Mouse (Mus musculus) testis, postnatal 10 days (tissue): ENCODE data around the gene Atg4c.

Experiments
- DNase-seq: peaks from one replicate; pipeline ENCODE4 v3.0.0; 2021; ENCODE audit warnings: low spot score

The Atg4c gene

DNA sequence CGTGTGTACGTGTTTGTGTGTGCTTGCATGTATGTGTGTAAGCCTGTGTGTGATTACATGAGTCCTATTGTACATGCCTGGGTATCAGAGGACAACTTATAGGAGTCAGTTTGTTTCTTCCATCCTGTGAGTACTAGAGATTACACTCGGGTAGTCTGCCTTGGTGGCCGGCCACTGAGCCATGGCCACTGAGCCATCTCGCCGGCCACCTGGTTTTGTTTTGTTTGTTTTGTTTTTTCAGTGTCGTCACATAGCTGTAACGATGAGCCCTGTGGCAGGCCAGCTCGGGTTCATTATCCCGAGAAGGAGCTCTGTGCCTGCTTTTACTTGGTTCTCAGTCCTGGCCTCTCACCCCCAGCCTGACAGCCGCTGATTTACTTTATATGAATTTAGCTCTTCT is 69.9 kb downstream of the Atg4c start:
- DNase-seq = no peak

DNA sequence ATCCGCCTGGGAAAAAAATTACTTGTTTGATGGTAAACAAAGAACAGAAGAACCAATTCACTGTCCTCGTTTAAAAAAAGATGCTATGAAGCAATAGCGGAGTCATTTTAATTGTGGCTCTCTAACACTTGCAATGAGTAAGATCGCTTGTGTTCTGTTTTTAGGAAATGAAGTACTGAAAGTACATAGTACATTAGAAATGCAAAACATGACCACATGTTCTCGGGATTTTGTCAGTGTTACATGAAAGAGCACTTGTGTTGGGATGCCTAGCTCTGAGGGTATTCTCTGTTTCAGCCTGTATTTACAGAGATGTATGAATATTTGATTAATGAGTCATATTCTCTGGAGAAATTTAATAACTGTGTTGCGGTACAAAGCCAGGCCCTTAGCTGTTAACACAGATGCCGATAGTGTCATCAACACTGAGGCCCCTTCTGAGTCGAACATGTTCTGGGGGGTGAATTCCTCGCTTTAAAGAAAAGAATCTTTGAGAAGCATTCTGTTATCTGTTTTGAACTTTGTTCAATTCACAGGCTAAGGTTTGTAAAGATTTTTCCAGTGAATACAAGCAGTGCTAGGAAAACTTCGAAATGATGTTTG is 73.2 kb downstream of the Atg4c start:
- no peak for DNase-seq

DNA sequence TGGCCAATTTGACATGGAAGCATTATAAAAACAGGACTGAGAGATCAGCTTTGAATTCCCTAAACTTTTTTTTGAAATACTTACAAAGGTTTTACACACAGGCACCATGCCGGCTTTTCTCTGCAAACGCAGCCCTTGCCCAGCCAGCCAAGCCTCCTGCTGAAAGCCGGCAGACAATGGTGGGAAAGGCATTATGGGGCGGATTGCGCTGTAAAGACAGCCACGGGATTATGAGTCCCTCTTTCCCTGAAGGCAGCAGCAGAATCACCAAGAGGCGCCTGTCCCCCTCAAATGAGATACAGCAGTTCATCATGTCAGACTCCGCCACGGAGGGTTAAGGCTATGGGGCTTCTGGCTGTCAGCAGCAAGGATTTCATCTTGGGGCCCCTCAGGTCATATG is 79.1 kb downstream of the Atg4c start:
- DNase-seq = no peak

DNA sequence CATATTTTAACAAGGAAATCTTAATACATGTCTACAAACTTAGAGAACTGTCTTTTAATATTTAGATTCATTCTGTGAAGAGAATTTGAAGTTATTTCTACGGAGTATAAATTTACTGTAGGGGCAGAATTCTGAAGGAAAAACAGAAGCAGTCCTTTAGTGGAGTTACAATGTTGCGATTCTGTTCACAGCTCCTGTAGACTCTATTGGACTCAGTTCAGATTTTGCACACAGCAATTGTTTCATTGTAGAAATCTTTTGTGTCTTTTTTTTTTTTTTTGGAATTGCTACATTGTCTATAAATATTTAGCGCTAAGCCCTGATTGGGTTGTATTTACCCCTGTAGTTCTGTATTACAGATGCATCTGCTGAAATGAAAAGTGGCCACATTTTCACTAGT is 79.7 kb downstream of the Atg4c start:
- no peak for DNase-seq

DNA sequence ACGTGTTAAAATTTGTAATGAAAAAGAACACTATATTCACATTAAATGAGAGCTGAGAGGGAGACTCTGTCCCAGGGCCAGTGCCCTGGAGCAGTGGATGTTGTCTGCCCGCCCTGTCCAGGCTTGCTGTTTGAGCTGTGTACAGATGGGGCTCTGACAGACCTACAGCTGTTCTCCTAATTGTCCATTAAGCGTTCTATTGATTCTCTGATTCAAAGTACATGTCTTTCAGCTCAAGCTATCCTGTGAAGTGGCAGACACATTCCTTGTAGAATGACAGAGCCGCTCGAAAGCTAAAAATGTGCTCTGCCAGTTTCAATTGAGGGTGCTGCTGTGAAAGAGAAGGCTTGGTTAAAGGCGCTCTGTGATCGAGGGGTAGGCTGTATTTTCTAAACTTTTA is 80.2 kb downstream of the Atg4c start:
- no peak for DNase-seq

DNA sequence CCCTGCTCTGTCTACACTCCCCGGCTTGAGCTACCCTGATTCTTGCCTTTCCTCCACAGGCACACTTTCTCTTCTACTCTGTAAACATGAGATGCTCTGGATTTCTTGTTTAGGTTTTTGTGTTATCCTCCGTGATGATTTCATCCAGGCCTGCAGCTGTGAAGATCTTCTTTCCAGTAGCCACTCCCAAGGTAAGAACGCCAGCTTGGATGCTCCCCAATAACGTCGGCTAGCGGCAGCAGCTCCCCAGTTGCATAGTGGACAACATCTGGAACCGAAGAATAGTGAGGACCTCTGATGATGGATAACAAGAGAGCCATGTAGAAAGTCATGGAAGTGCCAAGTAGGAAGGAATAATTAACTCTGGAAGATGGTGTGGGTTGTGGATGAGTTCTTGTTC is 85.1 kb downstream of the Atg4c start:
- no peak for DNase-seq

DNA sequence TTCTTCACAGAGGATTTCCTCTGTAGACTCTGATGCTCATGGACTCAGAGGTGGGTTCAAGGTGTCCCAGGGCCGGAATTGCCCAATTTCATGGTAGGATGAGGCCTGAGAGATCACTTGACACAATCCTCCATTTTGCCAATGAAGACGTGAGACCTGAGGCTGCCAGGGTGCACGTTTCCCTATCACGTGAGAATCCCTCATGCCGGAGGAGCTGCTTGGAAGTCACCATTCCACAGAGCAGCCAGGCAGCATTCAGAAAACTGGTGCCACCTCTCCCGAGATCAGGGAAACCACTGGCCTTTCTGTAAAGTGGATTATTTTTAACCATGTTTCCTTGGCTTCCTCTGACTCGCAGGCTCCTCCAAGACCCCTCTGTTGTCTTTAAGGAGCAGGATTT is 88.0 kb downstream of the Atg4c start:
- DNase-seq = no peak

DNA sequence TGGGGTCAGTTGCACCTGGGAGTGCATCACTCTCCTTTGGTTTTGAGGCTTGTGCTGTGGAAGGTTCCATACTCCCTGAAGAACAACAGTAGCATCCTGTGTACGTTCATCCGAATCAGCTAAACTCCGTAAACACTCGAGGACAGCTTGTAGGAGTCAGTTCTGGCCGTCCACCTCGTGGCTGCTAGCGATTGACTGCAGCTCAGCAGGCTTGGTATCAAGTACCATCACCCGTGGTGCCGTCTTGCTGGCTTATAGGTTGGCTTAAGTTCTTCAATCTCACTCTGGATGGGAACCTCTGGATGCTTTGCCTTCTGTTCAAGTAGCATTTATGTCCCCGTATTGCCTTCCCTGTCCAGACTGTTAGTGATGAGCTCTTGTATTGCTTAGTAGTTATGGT is 95.6 kb downstream of the Atg4c start:
- DNase-seq = no peak

DNA sequence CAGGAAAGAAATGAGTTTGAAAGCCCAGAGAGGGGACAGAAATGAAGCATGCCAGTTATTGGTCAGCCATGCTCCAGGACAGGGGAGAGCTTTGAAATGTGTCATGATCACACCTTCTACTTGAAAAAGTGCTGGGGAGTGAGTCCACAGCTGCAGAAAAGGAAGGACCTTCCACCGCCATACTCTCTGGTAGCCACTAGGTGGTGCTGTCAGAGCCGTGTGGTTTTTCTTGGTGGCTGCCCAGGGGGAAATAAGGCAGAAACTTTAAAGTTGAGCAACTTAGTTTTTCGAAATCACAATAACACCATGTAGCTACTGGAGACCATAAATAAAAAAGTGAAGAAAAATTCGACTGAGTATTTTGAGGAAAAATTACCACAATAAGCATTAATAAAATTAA is 104.9 kb downstream of the Atg4c start:
- DNase-seq = peak; percentile 54

DNA sequence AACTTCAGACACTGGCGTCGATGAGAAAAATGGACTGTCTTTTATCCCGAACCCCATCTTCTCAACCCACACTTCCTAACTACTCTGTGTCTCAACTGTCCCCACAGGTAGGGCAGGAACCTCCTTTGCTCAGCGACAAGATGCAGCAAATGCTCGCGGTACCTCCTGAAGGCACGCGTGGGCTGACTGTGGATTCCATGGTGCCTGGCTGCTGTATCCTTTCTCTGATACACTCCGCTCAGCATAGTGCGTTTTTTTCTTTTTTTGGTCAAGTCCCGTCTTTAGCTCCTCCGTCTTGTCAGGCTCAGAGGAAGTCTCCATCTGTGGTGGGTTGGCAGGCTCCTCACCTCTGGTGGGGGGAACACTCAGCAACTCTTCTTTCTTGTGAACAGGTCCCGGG is 111.1 kb downstream of the Atg4c start:
- DNase-seq = no peak
